Mouse (Mus musculus) ES-E14 (cell line): Measurements from ENCODE around the gene Ankrd23. TPM values are rescaled to one million over a fixed set of nuclear protein-coding genes. Genes with fewer than 3 reads are reported as not detected.

Experiments used
- DNase-seq: peaks from one replicate; pipeline ENCODE4 v3.0.0-alpha.2; 2013; ENCODE audit warnings: low read depth, low spot score
- H3K27ac ChIP-seq: 2 replicates; pipeline ENCODE4 v1.5.1; 2012; ENCODE audit warnings: low read depth, mild to moderate bottlenecking, low read length, moderate library complexity, mixed read lengths; ENCODE audit not compliant: poor library complexity, insufficient read depth, severe bottlenecking
- H3K36me3 ChIP-seq: 2 replicates; pipeline ENCODE4 v1.6.1; 2012; ENCODE audit warnings: mild to moderate bottlenecking, low read length, moderate library complexity, mixed read lengths; ENCODE audit not compliant: control insufficient read depth, poor library complexity, insufficient read depth, severe bottlenecking
- H3K4me1 ChIP-seq, 2 experiments: fragments of 150-350 bp in 1 of 2; sonication (generic) in 1 of 2; 2 replicates each; pipeline ENCODE4 v1.6.1; 2012; ENCODE audit warnings: low read length in 2 of 2, mild to moderate bottlenecking in 1 of 2, mixed read lengths in 1 of 2; ENCODE audit not compliant: control insufficient read depth in 2 of 2, insufficient read depth in 2 of 2, poor library complexity in 1 of 2
- H3K4me3 ChIP-seq, 2 experiments: fragments of 150-350 bp in 1 of 2; sonication (generic) in 1 of 2; 2 replicates each; pipeline ENCODE4 v1.5.1; 2012; ENCODE audit warnings: low read length in 2 of 2, low read depth in 1 of 2, mild to moderate bottlenecking in 1 of 2, mixed read lengths in 1 of 2; ENCODE audit not compliant: insufficient read depth in 1 of 2, poor library complexity in 1 of 2, severe bottlenecking in 1 of 2
- H3K9ac ChIP-seq: 2 replicates; pipeline ENCODE4 v1.6.1; 2012; ENCODE audit warnings: low read depth, mild to moderate bottlenecking, low read length, mixed read lengths; ENCODE audit not compliant: poor library complexity, insufficient read depth, severe bottlenecking
- H3K9me3 ChIP-seq: fragments of 150-350 bp; sonication (generic); 2 replicates; pipeline ENCODE4 v1.6.1; 2012; ENCODE audit warnings: low read depth, mild to moderate bottlenecking, low read length; ENCODE audit not compliant: control insufficient read depth, insufficient read depth
- CHD2 ChIP-seq: IDR thresholded peaks from 2 replicates; pipeline ENCODE4 v1.6.1; 2014; ENCODE audit warnings: mild to moderate bottlenecking, low read depth, low read length, inconsistent platforms
- HCFC1 ChIP-seq: IDR thresholded peaks from 2 replicates; pipeline ENCODE4 v1.6.1; 2012; ENCODE audit warnings: low read length, inconsistent platforms, borderline replicate concordance; ENCODE audit not compliant: insufficient read depth
- MAFK ChIP-seq: IDR thresholded peaks from 2 replicates; pipeline ENCODE4 v1.6.1; 2014; ENCODE audit warnings: mild to moderate bottlenecking, low read depth, low read length, inconsistent platforms; ENCODE audit not compliant: insufficient read depth
- ZC3H11A ChIP-seq: IDR thresholded peaks from 2 replicates; pipeline ENCODE4 v1.6.1; 2012; ENCODE audit warnings: low read depth, mild to moderate bottlenecking, inconsistent platforms, low read length, borderline replicate concordance
- ZNF384 ChIP-seq: IDR thresholded peaks from 2 replicates; pipeline ENCODE4 v1.6.1; 2012; ENCODE audit warnings: low read depth, low read length, inconsistent platforms
- in situ Hi-C, 2 experiments: fragments of 600-800 bp; cut with MboI; formaldehyde crosslinking; loops; one replicate each; pipeline ENCODE4 v1.15.1; 2025; ENCODE audit warnings: low sequenced_read_pairs in 2 of 2, inconsistent platforms in 1 of 2; ENCODE audit not compliant: unreplicated experiment in 2 of 2
- total RNA-seq: library from RNA; depleted of rRNA; stranded (reverse); fragments of 300-350 nt; gene quantifications from 2 replicates; pipeline ENCODE4 v1.2.3, GENCODE M21; 2012

The Ankrd23 gene
- total RNA-seq, 1 experiment: 5.0 TPM

DNA sequence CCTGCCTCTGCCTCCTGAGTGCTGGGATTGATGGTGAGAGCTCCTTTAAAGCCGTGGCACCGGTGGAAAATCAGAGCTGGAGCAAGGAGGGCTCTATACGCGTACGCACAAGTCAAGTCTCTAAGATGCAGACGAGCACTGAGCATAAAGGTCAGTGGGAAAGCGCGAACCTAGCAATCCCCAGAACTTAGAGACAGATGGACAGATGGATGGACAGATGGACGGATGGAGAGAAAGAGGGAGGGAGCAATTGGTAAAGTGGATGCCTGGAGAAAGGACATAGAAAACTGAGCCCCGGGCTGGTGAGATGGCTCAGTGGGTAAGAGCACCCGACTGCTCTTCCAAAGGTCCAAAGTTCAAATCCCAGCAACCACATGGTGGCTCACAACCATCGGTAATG, 4.1 kb upstream of the Ankrd23 start:
- no peak for DNase-seq
- TF ChIP-seq ZNF384 (no peak), ZC3H11A (no peak), CHD2 (no peak), HCFC1 (no peak)
- Histone ChIP-seq H3K4me3 (no peak overlapping the region), H3K4me1 (peaks cover 2% of the 10 kb centered on the region in 2 experiments; a peak in 1 of 4 replicates), H3K27ac (no peak overlapping the region; the same call in 1 of the 2 replicates), H3K36me3 (peaks cover 16% of the 10 kb centered on the region; the same call in 1 of the 2 replicates), H3K9me3 (no peaks in the 10 kb centered on the region), H3K9ac (no peak overlapping the region)
- in situ Hi-C loops: no loop called here

- Histone ChIP-seq H3K4me1 (peaks cover 0 to 2% of the 10 kb centered on the region in 2 experiments; a peak in 1 of 4 replicates), H3K27ac (no peak overlapping the region), H3K4me3 (no peak overlapping the region), H3K36me3 (peaks cover 16% of the 10 kb centered on the region; the same call in 1 of the 2 replicates), H3K9ac (no peak overlapping the region), H3K9me3 (no peaks in the 10 kb centered on the region)
- DNase-seq: no peak
- TF ChIP-seq ZNF384: no peak
- TF ChIP-seq MAFK: no peak
- in situ Hi-C loops: no loop called here
Measured at GRCm38 (mm10) chr1:36540132-36540531, 3.4 kb upstream of the Ankrd23 start.

GRCm38 (mm10) chr1:36539186-36539585, 2.5 kb upstream of the Ankrd23 start, which contains the start of gene Gm42417:
Gm42417 (minus strand) TSS chr1:36539429.
- H3K27ac ChIP-seq: no peak within 1 kb of the TSS
- peaks cover 16% of the 10 kb centered on the region; the same call in 1 of the 2 replicates for H3K36me3 ChIP-seq
- no peak within 1 kb of the TSS for H3K4me3 ChIP-seq
- DNase-seq: no peak
- H3K4me1 ChIP-seq: peaks cover 0 to 2% of the 10 kb centered on the region in 2 experiments; a peak in 1 of 4 replicates
- in situ Hi-C loops: no loop called here
- no peaks in the 10 kb centered on the region for H3K9me3 ChIP-seq
- no peak for TF ChIP-seq ZNF384
- TF ChIP-seq CHD2: no peak
- TF ChIP-seq MAFK: no peak
- no peak for TF ChIP-seq HCFC1
- no peak for TF ChIP-seq ZC3H11A
- no peak within 1 kb of the TSS for H3K9ac ChIP-seq

DNA sequence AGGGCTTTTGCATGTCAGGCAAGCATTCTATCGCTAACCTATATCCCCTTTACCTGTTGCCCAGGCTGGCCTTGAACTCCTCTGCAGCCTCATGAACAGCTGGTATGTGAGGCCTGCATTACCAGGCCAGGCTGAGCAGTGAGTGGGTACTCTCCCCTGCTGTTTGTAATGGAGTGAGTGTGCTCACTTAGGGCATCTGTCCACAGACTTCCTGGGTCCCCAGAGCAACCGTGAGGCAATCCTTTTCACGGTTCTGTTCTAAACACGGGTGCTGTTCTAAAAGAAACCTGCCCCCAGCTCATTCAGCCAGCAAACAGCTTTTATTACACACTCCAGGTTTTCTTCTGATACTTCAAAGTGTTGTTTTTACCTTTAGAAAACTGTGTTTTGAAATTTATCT, 2.0 kb upstream of the Ankrd23 start:
- H3K4me3 ChIP-seq: no peak overlapping the region
- in situ Hi-C loops: no loop called here

GRCm38 (mm10) chr1:36536397-36536728, 320 bp downstream of the Ankrd23 start:
- H3K36me3 ChIP-seq: peaks cover 5% of the 10 kb centered on the region; the same call in 1 of the 2 replicates
- H3K4me3 ChIP-seq: no peak overlapping the region
- H3K4me1 ChIP-seq: peaks cover 2 to 7% of the 10 kb centered on the region in 2 experiments; a peak in 2 of 4 replicates
- no peak overlapping the region for H3K9ac ChIP-seq
- in situ Hi-C loops: no loop called here
- DNase-seq: no peak
- no peak for TF ChIP-seq MAFK
- no peak for TF ChIP-seq HCFC1
- no peak for TF ChIP-seq ZNF384
- no peak for TF ChIP-seq ZC3H11A
- no peak for TF ChIP-seq CHD2
- H3K27ac ChIP-seq: no peak overlapping the region
- no peaks in the 10 kb centered on the region for H3K9me3 ChIP-seq

More for the DNA sequence above, 2.0 kb upstream of the Ankrd23 start:
- H3K27ac ChIP-seq: no peak overlapping the region
- DNase-seq: no peak
- H3K4me1 ChIP-seq: peaks cover 0 to 2% of the 10 kb centered on the region in 2 experiments; a peak in 1 of 4 replicates
- no peaks in the 10 kb centered on the region for H3K9me3 ChIP-seq
- H3K36me3 ChIP-seq: peaks cover 16% of the 10 kb centered on the region; the same call in 1 of the 2 replicates
- no peak overlapping the region for H3K9ac ChIP-seq
- TF ChIP-seq CHD2: no peak
- TF ChIP-seq ZNF384: no peak
- TF ChIP-seq MAFK: no peak
- TF ChIP-seq HCFC1: no peak
- no peak for TF ChIP-seq ZC3H11A
